Mouse (Mus musculus): ENCODE data around the gene Ubl4b. TPM values are rescaled to one million over a fixed set of nuclear protein-coding genes. Genes with fewer than 3 reads are reported as not detected.

The Ubl4b gene
- polyA plus RNA-seq (2012; rRNA removed) = 0.17 and 0.61 TPM in 2 replicates

DNA sequence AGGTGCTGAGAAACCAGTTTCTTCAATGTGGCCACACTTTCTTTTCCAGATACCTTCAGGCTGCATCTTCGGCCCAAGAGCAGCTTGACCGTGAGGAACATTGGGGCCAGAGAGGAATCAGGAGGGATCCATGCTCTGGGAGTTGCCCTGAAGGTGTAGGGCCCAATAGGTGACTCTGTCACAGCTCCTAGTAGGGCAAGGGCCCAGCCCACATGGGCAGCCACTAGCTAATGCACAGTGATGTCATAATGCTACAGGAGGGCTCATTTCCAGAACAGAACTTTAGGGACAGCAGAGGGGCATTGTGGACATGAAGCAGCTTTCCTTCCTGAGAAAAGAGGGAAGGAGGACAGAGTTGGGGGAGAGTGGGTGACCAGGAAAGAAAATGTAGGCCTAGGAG lies at the start of gene Ubl4b:
Gene Ubl4b, minus strand, starts transcription at position 232 of the 400 bp plus-strand sequence.

DNA sequence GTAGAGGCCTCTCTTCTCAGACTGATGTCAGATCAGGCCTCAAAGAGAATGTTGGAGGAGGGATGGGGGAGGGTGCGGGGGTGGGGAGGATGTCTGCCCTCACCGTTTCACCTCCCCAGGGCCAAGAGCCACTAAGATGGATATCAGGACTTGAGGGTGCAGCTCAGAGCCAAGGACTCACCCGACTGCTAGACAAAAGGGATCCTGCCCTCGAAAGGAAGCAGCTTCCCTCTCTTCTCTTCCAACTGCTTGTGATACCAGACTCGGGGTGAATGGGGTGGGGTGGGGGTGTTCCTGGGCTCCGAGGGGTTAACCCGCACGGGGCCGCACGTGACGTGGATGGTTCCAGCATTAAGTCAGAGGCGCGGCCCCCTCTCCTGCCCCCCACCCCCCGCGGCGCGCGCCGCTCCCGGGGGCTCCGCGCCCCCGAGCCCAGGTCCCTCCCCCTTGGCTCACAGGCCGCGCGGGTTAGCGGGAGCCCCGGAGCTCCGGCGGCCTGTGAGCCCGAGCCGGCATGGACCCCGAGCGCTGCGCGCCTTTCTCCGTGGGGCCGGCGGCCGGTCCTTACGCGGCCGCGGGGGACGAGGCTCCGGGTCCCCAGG lies 39.9 kb upstream of the Ubl4b start, which contains the start of gene Alx3:
Gene Alx3, plus strand, starts transcription at position 370 of the 602 bp plus-strand sequence.

DNA sequence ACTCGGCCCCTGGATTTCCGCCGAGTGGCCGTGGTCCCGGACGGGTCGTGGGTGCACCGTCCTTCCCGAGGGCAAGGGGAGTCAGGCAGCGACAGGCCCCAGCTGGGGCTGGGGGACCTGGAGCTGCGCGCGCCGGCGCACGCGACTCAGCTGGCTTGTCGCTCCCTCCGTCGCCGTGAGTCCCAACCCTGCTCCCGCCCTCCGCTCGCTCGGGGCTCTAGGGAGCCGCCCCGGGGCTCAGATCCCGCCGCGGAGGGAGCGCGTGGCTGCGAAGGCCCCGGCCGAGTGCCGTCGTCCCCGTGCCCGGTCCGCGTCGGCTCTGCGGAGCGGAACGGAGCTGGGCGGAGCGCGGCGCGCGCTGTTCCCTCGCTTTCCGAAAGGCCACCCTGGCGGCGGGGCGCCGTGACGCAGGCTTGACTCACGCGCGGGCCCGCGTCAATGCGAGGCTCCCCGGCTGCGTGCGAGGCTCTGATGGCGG lies 37.2 kb downstream of the Ubl4b start, which contains the start of gene Slc6a17:
Gene Slc6a17, minus strand, starts transcription at position 388 of the 478 bp plus-strand sequence.

Other genes starting within 250 kb of the Ubl4b start
- 9.6 and 10.3 TPM in 2 replicates for gene Rbm15, start 221.4 kb downstream of the Ubl4b start, polyA plus RNA-seq (2012; rRNA removed)
- 0.32 and 0.58 TPM in 2 replicates for gene Kcnc4, start 95.5 kb downstream of the Ubl4b start, polyA plus RNA-seq (2012; rRNA removed)
- 4.0 and 6.7 TPM in 2 replicates for gene Slc6a17, start 37.1 kb downstream of the Ubl4b start, polyA plus RNA-seq (2012; rRNA removed)
- gene Alx3, start 40.0 kb upstream of the Ubl4b start, polyA plus RNA-seq (2012; rRNA removed) = 5.8 and 8.5 TPM in 2 replicates
- gene Gm10961, start 76.2 kb upstream of the Ubl4b start, polyA plus RNA-seq (2012; rRNA removed) = not detected in 2 replicates
- 88.3 and 97.6 TPM in 2 replicates for gene Strip1, start 76.6 kb upstream of the Ubl4b start, polyA plus RNA-seq (2012; rRNA removed)
- gene Ahcyl1, start 141.5 kb upstream of the Ubl4b start, polyA plus RNA-seq (2012; rRNA removed) = 122 and 155 TPM in 2 replicates
- gene Csf1, start 205.4 kb upstream of the Ubl4b start, polyA plus RNA-seq (2012; rRNA removed) = 5.8 and 6.5 TPM in 2 replicates